Mouse (Mus musculus): ENCODE data around the gene Tbc1d14. TPM values are rescaled to one million over a fixed set of nuclear protein-coding genes. Genes with fewer than 3 reads are reported as not detected.

Tbc1d14 gene
- total and polyA plus RNA-seq, 3 experiments = 8.0 to 15.7 (median 13.1) TPM

GRCm38 (mm10) chr5:36575227-36575626 is 17.8 kb downstream of the Tbc1d14 start:
- Histone ChIP-seq H3K27me3 (ENCODE audit: insufficient read depth, low read length) (peaks cover 2% of the 10 kb centered on the region; the same call in 1 of the 2 replicates), H3K36me3 (replicated peaks) (peaks cover 41% of the 10 kb centered on the region), H3K4me3 (ENCODE audit: low read depth, low read length) (no peak overlapping the region), H3K4me1 (ENCODE audit: insufficient read depth, low read depth, low read length) (peaks cover 11% of the 10 kb centered on the region), H3K9me3 (replicated peaks) (no peaks in the 10 kb centered on the region)
- TF ChIP-seq GATA2 (IDR thresholded peaks at IDR 0.05; ENCODE audit: borderline replicate concordance, low read depth, low read length) = no peak
- no peak for TF ChIP-seq CTCF (IDR thresholded peaks at IDR 0.05; ENCODE audit: low read depth, low read length)
- TF ChIP-seq TAL1 (conservative IDR thresholded peaks at IDR 0.05; ENCODE audit: low read depth, low read length) = no peak
- no peak for TF ChIP-seq GATA1 (IDR thresholded peaks at IDR 0.05; ENCODE audit: borderline replicate concordance, low read length)
- no peak for TF ChIP-seq POLR2AphosphoS5 (IDR thresholded peaks at IDR 0.05; ENCODE audit: insufficient replicate concordance, low read depth, low read length)
- DNase-seq (ENCODE audit: low spot score) = no peak
- ATAC-seq (ENCODE audit: extremely low read depth, insufficient number of reproducible peaks, low FRiP score, poor library complexity, severe bottlenecking) = no peak

GRCm38 (mm10) chr5:36574147-36574870 is 18.8 kb downstream of the Tbc1d14 start:
- DNase-seq (ENCODE audit: low spot score) (no peak), ATAC-seq (ENCODE audit: extremely low read depth, insufficient number of reproducible peaks, low FRiP score, poor library complexity, severe bottlenecking) (no peak)
- Histone ChIP-seq H3K4me1 (ENCODE audit: insufficient read depth, low read depth, low read length) (peaks cover 5% of the 10 kb centered on the region; the same call in 1 of the 2 replicates), H3K36me3 (replicated peaks) (peaks cover 44% of the 10 kb centered on the region), H3K4me3 (ENCODE audit: low read depth, low read length) (no peak overlapping the region), H3K27me3 (ENCODE audit: insufficient read depth, low read length) (no peaks in the 10 kb centered on the region), H3K9me3 (replicated peaks) (no peaks in the 10 kb centered on the region)
- TF ChIP-seq GATA2 (IDR thresholded peaks at IDR 0.05; ENCODE audit: borderline replicate concordance, low read depth, low read length) (no peak), CTCF (IDR thresholded peaks at IDR 0.05; ENCODE audit: low read depth, low read length) (no peak), GATA1 (IDR thresholded peaks at IDR 0.05; ENCODE audit: borderline replicate concordance, low read length) (no peak), TAL1 (conservative IDR thresholded peaks at IDR 0.05; ENCODE audit: low read depth, low read length) (no peak), POLR2AphosphoS5 (IDR thresholded peaks at IDR 0.05; ENCODE audit: insufficient replicate concordance, low read depth, low read length) (no peak)

- no peaks in the 10 kb centered on the region for H3K9me3 ChIP-seq (replicated peaks)
- no peaks in the 10 kb centered on the region for H3K27me3 ChIP-seq (ENCODE audit: insufficient read depth, low read length)
- H3K4me1 ChIP-seq (ENCODE audit: insufficient read depth, low read depth, low read length) = peaks cover 5% of the 10 kb centered on the region; the same call in 1 of the 2 replicates
- H3K36me3 ChIP-seq (replicated peaks) = peaks cover 51% of the 10 kb centered on the region
- DNase-seq (ENCODE audit: low spot score) (no peak), ATAC-seq (ENCODE audit: extremely low read depth, insufficient number of reproducible peaks, low FRiP score, poor library complexity, severe bottlenecking) (no peak)
- TF ChIP-seq GATA1 (IDR thresholded peaks at IDR 0.05; ENCODE audit: borderline replicate concordance, low read length) = no peak
- TF ChIP-seq CTCF (IDR thresholded peaks at IDR 0.05; ENCODE audit: low read depth, low read length) = no peak
- no peak for TF ChIP-seq TAL1 (conservative IDR thresholded peaks at IDR 0.05; ENCODE audit: low read depth, low read length)
- TF ChIP-seq POLR2AphosphoS5 (IDR thresholded peaks at IDR 0.05; ENCODE audit: insufficient replicate concordance, low read depth, low read length) = no peak
- H3K4me3 ChIP-seq (ENCODE audit: low read depth, low read length) = no peak overlapping the region
Measured at GRCm38 (mm10) chr5:36573354-36573753, 19.7 kb downstream of the Tbc1d14 start.

GRCm38 (mm10) chr5:36571371-36571770 is 21.7 kb downstream of the Tbc1d14 start:
- Histone ChIP-seq H3K9me3 (replicated peaks) (no peaks in the 10 kb centered on the region), H3K4me3 (ENCODE audit: low read depth, low read length) (no peak overlapping the region), H3K4me1 (ENCODE audit: insufficient read depth, low read depth, low read length) (peaks cover 5% of the 10 kb centered on the region; the same call in 1 of the 2 replicates), H3K27me3 (ENCODE audit: insufficient read depth, low read length) (no peaks in the 10 kb centered on the region), H3K36me3 (replicated peaks) (peaks cover 57% of the 10 kb centered on the region)
- no peak for DNase-seq (ENCODE audit: low spot score)
- no peak for ATAC-seq (ENCODE audit: extremely low read depth, insufficient number of reproducible peaks, low FRiP score, poor library complexity, severe bottlenecking)
- TF ChIP-seq GATA1 (IDR thresholded peaks at IDR 0.05; ENCODE audit: borderline replicate concordance, low read length) = no peak

GRCm38 (mm10) chr5:36570546-36571245 is 22.4 kb downstream of the Tbc1d14 start:
- no peak for ATAC-seq (ENCODE audit: extremely low read depth, insufficient number of reproducible peaks, low FRiP score, poor library complexity, severe bottlenecking)
- no peaks in the 10 kb centered on the region for H3K27me3 ChIP-seq (ENCODE audit: insufficient read depth, low read length)
- H3K9me3 ChIP-seq (replicated peaks) = no peaks in the 10 kb centered on the region
- H3K36me3 ChIP-seq (replicated peaks) = peaks cover 56% of the 10 kb centered on the region
- H3K4me3 ChIP-seq (ENCODE audit: low read depth, low read length) = no peak overlapping the region
- peaks cover 5% of the 10 kb centered on the region; the same call in 1 of the 2 replicates for H3K4me1 ChIP-seq (ENCODE audit: insufficient read depth, low read depth, low read length)
- no peak for TF ChIP-seq TAL1 (conservative IDR thresholded peaks at IDR 0.05; ENCODE audit: low read depth, low read length)
- no peak for TF ChIP-seq POLR2AphosphoS5 (IDR thresholded peaks at IDR 0.05; ENCODE audit: insufficient replicate concordance, low read depth, low read length)
- no peak for TF ChIP-seq CTCF (IDR thresholded peaks at IDR 0.05; ENCODE audit: low read depth, low read length)
- TF ChIP-seq GATA2 (IDR thresholded peaks at IDR 0.05; ENCODE audit: borderline replicate concordance, low read depth, low read length) = no peak
- TF ChIP-seq GATA1 (IDR thresholded peaks at IDR 0.05; ENCODE audit: borderline replicate concordance, low read length) = no peak
- DNase-seq (ENCODE audit: low spot score) = no peak

- Histone ChIP-seq H3K27me3 (ENCODE audit: insufficient read depth, low read length) (no peaks in the 10 kb centered on the region), H3K9me3 (replicated peaks) (no peaks in the 10 kb centered on the region), H3K4me3 (ENCODE audit: low read depth, low read length) (no peak overlapping the region), H3K36me3 (replicated peaks) (peaks cover 53% of the 10 kb centered on the region), H3K4me1 (ENCODE audit: insufficient read depth, low read depth, low read length) (peaks cover 5% of the 10 kb centered on the region; the same call in 1 of the 2 replicates)
- no peak for ATAC-seq (ENCODE audit: extremely low read depth, insufficient number of reproducible peaks, low FRiP score, poor library complexity, severe bottlenecking)
- TF ChIP-seq GATA2 (IDR thresholded peaks at IDR 0.05; ENCODE audit: borderline replicate concordance, low read depth, low read length) = no peak
- no peak for TF ChIP-seq CTCF (IDR thresholded peaks at IDR 0.05; ENCODE audit: low read depth, low read length)
- TF ChIP-seq TAL1 (conservative IDR thresholded peaks at IDR 0.05; ENCODE audit: low read depth, low read length) = no peak
- no peak for TF ChIP-seq POLR2AphosphoS5 (IDR thresholded peaks at IDR 0.05; ENCODE audit: insufficient replicate concordance, low read depth, low read length)
- TF ChIP-seq GATA1 (IDR thresholded peaks at IDR 0.05; ENCODE audit: borderline replicate concordance, low read length) = no peak
- DNase-seq (ENCODE audit: low spot score) = no peak
Measured at GRCm38 (mm10) chr5:36570098-36570497, 23.0 kb downstream of the Tbc1d14 start.

Data from G1E (cell line).